Mouse (Mus musculus) cerebellum, adult 2 months (tissue): ENCODE results near the gene Fgfr2.

ENCODE experiments used
- CTCF ChIP-seq: fragments of 200-500 bp; IDR thresholded peaks from 2 replicates; pipeline ENCODE4 v1.5.1; 2011; ENCODE audit warnings: low read depth, mild to moderate bottlenecking, control low read depth, low read length, moderate library complexity, borderline replicate concordance; ENCODE audit not compliant: insufficient read depth
- POLR2A ChIP-seq: fragments of 200-500 bp; IDR thresholded peaks from 2 replicates; pipeline ENCODE4 v1.6.1; 2011; ENCODE audit warnings: low read length, control low read depth, borderline replicate concordance; ENCODE audit not compliant: insufficient read depth

GRCm38 (mm10) chr7:131670586-131670985 is 1452.6 kb downstream of the Fgfr2 start:
- TF ChIP-seq POLR2A (no peak), CTCF (no peak)
